Mouse (Mus musculus) liver, adult 2 months (tissue): ENCODE results near the gene Zc3h10. TPM values are rescaled to one million over a fixed set of nuclear protein-coding genes. Genes with fewer than 3 reads are reported as not detected.

Experiments
- DNase-seq: peaks from one replicate; pipeline ENCODE4 v3.0.0-alpha.2; 2011; ENCODE audit warnings: low read depth, low spot score; ENCODE audit errors: extremely low read depth
- H3K27ac ChIP-seq: fragments of 200-500 bp; replicated peaks from 2 replicates; pipeline ENCODE4 v1.5.1; 2012; ENCODE audit warnings: low read depth, mild to moderate bottlenecking, control low read depth, inconsistent platforms, low read length; ENCODE audit not compliant: insufficient read depth
- H3K27me3 ChIP-seq: fragments of 200-500 bp; 2 replicates; pipeline ENCODE4 v1.6.1; 2012; ENCODE audit warnings: mild to moderate bottlenecking, moderate library complexity, low read length, inconsistent platforms; ENCODE audit not compliant: control insufficient read depth, insufficient read depth
- H3K36me3 ChIP-seq: fragments of 200-500 bp; 2 replicates; pipeline ENCODE4 v1.6.1; 2012; ENCODE audit warnings: low read length, inconsistent platforms; ENCODE audit not compliant: control insufficient read depth, insufficient read depth
- H3K4me1 ChIP-seq: fragments of 200-500 bp; 2 replicates; pipeline ENCODE4 v1.6.1; 2011; ENCODE audit warnings: low read length; ENCODE audit not compliant: control insufficient read depth, insufficient read depth
- H3K4me3 ChIP-seq: fragments of 200-500 bp; 2 replicates; pipeline ENCODE4 v1.5.1; 2011; ENCODE audit warnings: low read depth, mild to moderate bottlenecking, control low read depth, low read length, moderate library complexity; ENCODE audit not compliant: insufficient read depth
- H3K79me2 ChIP-seq: fragments of 200-500 bp; 2 replicates; pipeline ENCODE4 v1.6.1; 2012; ENCODE audit warnings: inconsistent platforms, mild to moderate bottlenecking, low read length, moderate library complexity; ENCODE audit not compliant: control insufficient read depth, insufficient read depth
- H3K9ac ChIP-seq: fragments of 200-500 bp; 2 replicates; pipeline ENCODE4 v1.6.1; 2012; ENCODE audit warnings: low read depth, mild to moderate bottlenecking, control low read depth, inconsistent platforms, low read length
- CTCF ChIP-seq: fragments of 200-500 bp; IDR thresholded peaks from 2 replicates; pipeline ENCODE4 v1.5.1; 2011; ENCODE audit warnings: low read depth, low read length, control low read depth
- POLR2A ChIP-seq: fragments of 200-500 bp; IDR thresholded peaks from 2 replicates; pipeline ENCODE4 v1.6.1; 2011; ENCODE audit warnings: low read length, control low read depth; ENCODE audit not compliant: insufficient read depth; ENCODE audit errors: extremely low read depth
- WGBS: fragments of 180-500 bp; shearing (Covaris S2); methylation state at CpG from one replicate; pipeline ENCODE4 v1.1.7; 2018; 5-methylcytosine and 5-hydroxymethylcytosine counted together
- polyA plus RNA-seq: library from polyadenylated mRNA; depleted of rRNA; stranded (reverse); fragments of >200 nt; gene quantifications from 2 replicates; pipeline ENCODE4 v1.2.3, GENCODE M21; 2012
- total RNA-seq: library from RNA; depleted of rRNA; stranded (reverse); fragments of >200 nt; gene quantifications from 2 replicates; pipeline ENCODE4 v1.2.3, GENCODE M21; 2014

Gene Zc3h10
- total and polyA plus RNA-seq, 2 experiments = 3.2 to 8.1 TPM

DNA sequence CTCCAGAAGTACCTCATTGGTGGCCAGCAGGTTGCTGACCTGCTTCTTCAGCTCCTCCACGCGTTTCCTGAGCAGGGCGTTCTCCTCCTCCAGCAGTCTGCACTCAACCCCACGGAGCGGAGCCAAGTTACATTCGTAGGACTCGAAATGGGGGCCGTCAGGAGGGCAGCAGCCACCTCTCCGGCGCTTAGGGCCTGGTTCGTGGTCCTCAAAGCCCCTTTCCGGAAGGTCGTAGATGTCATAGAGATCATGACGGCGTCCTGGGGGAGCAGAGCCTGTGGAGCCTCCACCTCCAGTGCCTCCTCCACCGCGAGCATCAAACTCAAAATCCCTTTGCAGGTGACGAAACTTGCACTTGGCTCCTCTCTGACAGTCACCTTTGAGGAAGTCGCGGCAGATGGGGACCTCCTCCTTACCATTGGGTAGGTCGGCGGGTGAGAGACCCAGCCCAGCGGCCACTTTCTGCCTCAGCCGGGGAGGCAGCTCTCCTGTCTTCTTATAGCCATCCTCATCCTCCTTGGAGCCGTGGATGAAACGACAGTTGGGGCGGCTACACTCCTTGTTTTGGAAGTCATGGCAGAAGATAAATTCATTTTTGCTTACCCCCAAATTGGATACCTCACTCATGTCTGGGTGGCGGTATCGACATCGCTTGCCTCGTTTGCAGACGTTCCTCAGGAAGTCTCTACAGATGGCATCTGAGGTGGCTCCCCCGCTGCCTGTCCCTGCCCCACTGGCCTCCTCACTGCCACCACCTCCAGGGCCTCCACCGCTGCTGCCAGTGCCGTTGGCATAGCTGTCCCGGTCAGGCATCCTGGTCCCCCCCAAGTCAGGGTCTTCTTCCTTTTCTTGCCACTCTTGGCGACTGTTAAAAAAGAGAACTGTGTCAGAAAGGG lies 2.7 kb downstream of the Zc3h10 start:
- DNase-seq = no peak
- H3K79me2 ChIP-seq = no peaks in the 10 kb centered on the region; the same call in 1 of the 2 replicates
- TF ChIP-seq CTCF = no peak
- no peak for TF ChIP-seq POLR2A
- H3K9ac ChIP-seq = no peak overlapping the region
- H3K27me3 ChIP-seq = no peaks in the 10 kb centered on the region
- H3K36me3 ChIP-seq = peaks cover 26% of the 10 kb centered on the region
- no peak overlapping the region for H3K4me3 ChIP-seq
- peaks cover 5% of the 10 kb centered on the region; the same call in 1 of the 2 replicates for H3K4me1 ChIP-seq
- 95% methylated on average over 37 of the region's 37 CpGs for WGBS
- no peak overlapping the region for H3K27ac ChIP-seq

DNA sequence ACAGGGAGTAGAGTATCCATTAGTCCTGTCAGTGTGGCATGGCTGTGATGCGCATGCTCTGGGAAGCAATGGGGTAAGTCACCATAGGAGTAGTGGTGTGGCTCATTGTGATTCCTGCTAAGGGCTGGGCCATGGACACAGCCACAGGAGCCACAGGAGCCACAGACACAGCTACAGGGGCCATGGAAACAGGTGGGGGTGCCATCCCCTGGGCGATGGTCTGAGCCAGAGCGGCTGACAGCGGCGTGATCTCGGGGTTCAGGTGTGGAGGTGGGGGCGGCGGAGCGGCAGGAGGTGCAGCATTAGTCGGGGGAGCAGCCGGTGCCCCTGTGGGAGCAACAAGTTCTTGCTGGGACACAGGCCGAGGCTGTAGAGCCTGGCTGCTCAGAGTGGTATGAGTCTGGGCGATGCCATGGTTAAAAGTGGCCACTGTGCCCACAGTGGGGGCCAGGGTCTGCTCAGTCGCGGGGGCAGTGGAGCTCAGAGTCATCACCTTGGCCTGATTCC lies 3.4 kb downstream of the Zc3h10 start:
- Histone ChIP-seq H3K27me3 (no peaks in the 10 kb centered on the region), H3K79me2 (no peaks in the 10 kb centered on the region; the same call in 1 of the 2 replicates), H3K36me3 (peaks cover 26% of the 10 kb centered on the region), H3K4me1 (peaks cover 5% of the 10 kb centered on the region; the same call in 1 of the 2 replicates), H3K4me3 (no peak overlapping the region), H3K27ac (no peak overlapping the region), H3K9ac (no peak overlapping the region)
- TF ChIP-seq CTCF (no peak), POLR2A (no peak)
- WGBS = 96% methylated on average over 15 of the region's 15 CpGs
- DNase-seq = no peak

DNA sequence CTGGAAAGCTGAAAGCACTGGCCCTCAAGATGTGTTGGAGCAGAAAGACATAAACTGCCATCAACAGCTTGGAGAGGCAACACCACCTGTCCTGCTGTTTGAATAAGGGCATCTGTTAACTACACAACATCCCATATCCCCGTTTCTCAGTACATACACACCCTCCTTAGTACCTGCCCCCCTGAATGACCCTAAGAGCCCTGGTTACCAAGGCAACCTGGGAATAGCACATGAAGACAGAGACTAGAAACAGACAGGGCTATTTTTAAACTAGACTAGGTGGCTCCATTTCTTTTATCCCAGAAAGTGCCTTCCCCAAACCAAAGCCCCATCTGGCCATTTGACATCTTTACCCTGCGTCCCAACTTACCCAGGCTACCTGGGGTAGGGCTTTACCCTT lies 4.5 kb downstream of the Zc3h10 start:
- Histone ChIP-seq H3K4me3 (no peak overlapping the region), H3K79me2 (no peaks in the 10 kb centered on the region; the same call in 1 of the 2 replicates), H3K36me3 (peaks cover 24% of the 10 kb centered on the region), H3K4me1 (peaks cover 5% of the 10 kb centered on the region; the same call in 1 of the 2 replicates), H3K27me3 (no peaks in the 10 kb centered on the region), H3K27ac (no peak overlapping the region), H3K9ac (no peak overlapping the region)
- 83% methylated on average over 2 of the region's 2 CpGs for WGBS
- DNase-seq = no peak
- TF ChIP-seq CTCF (no peak), POLR2A (no peak)

DNA sequence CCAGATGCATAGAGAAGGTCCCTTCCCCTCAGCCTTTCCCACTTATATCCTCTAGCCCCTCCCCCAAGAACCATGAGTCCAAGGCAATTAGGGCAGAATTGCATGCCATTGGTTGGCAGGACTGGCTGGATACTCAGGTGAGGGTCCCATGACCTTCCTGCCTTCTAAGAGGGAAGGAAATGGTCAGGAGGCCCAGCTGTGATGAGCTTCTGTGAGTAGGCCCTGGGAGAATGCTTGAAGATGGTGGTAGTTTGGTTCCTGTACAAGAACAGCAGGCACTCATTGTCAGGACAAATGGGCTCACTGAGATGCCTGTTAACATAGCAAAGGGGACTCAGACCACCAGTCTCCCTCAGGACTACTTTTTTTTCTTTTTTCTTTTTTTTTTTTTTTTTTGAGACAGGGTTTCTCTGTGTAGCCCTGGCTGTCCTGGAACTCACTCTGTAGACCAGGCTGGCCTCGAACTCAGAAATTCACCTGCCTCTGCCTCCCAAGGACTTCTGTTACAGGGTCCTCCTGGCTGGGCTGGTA lies 9.2 kb downstream of the Zc3h10 start:
- no peaks in the 10 kb centered on the region for H3K27me3 ChIP-seq
- no peak for TF ChIP-seq POLR2A
- TF ChIP-seq CTCF = no peak
- WGBS = 100% methylated on average over 1 of the region's 1 CpGs

DNA sequence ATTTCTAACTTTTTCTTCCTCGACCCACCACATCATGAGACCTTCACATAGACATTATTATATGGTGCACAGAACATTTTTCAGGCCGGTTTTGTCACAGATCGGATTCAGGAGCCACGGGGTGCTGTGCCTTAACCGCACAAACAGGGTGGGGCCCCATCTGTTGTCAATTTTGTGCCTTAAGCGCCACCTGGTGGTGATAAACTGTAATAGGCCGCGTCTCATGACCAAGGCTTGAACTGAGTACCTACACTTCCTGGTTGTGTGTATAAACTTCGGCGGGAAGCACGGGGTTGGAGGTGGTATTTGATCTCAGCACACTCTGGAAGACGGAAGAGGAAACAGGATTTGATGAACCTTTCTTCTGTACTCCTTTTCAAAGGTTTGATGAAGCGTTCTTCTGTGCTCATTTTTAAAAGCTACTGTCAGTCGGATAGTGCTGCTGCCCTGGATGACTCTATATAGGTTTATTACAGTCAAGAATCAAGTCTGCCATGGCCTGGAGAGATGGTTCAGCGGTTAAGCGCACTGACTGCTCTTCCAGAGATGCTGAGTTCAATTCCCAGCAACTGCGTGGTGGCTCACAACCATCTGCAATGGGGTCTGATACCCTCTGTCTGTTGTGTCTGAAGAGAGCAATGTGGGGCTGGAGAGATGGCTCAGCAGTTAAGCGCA lies 11.2 kb downstream of the Zc3h10 start:
- DNase-seq = peak; percentile 69
- TF ChIP-seq POLR2A (no peak), CTCF (peak; percentile 70)
- no peak overlapping the region for H3K9ac ChIP-seq
- no peak overlapping the region for H3K27ac ChIP-seq
- no peak overlapping the region for H3K4me3 ChIP-seq
- H3K36me3 ChIP-seq = no peaks in the 10 kb centered on the region
- no peaks in the 10 kb centered on the region for H3K4me1 ChIP-seq
- no peaks in the 10 kb centered on the region for H3K27me3 ChIP-seq
- WGBS = 15% methylated on average over 18 of the region's 18 CpGs
- H3K79me2 ChIP-seq = no peaks in the 10 kb centered on the region

More for the DNA sequence above, 9.2 kb downstream of the Zc3h10 start:
- Histone ChIP-seq H3K9ac (no peak overlapping the region), H3K79me2 (no peaks in the 10 kb centered on the region), H3K4me3 (no peak overlapping the region), H3K27ac (no peak overlapping the region), H3K4me1 (no peaks in the 10 kb centered on the region), H3K36me3 (peaks cover 2% of the 10 kb centered on the region)
- DNase-seq = no peak
